Mouse (Mus musculus) CH12.LX (cell line): ENCODE measurements around the gene Rev3l.

Experiments
- BHLHE40 ChIP-seq: IDR thresholded peaks from 2 replicates; pipeline ENCODE4 v1.6.1; 2011; ENCODE audit warnings: mild to moderate bottlenecking, low read depth, low read length, improper control_type of control experiment
- CTCF ChIP-seq, 2 experiments: IDR thresholded peaks in 1 of 2; conservative IDR thresholded peaks in 1 of 2; 2 replicates each; pipeline ENCODE4 v1.5.1; 2011 to 2012; ENCODE audit warnings: low read depth in 2 of 2, low read length in 2 of 2, improper control_type of control experiment in 1 of 2, inconsistent platforms in 1 of 2, mild to moderate bottlenecking in 1 of 2, moderate library complexity in 1 of 2
- EP300 ChIP-seq: IDR thresholded peaks from 2 replicates; pipeline ENCODE4 v1.6.1; 2011; ENCODE audit warnings: low read length, improper control_type of control experiment
- HCFC1 ChIP-seq: IDR thresholded peaks from 2 replicates; pipeline ENCODE4 v1.6.1; 2012; ENCODE audit warnings: low read depth, mild to moderate bottlenecking, inconsistent platforms, low read length, improper control_type of control experiment
- JUND ChIP-seq: conservative IDR thresholded peaks from 2 replicates; pipeline ENCODE4 v1.6.1; 2011; ENCODE audit warnings: low read depth, low read length, improper control_type of control experiment
- MYC ChIP-seq: IDR thresholded peaks from 2 replicates; pipeline ENCODE4 v1.6.1; 2011; ENCODE audit warnings: low read depth, mild to moderate bottlenecking, improper control_type of control experiment, low read length
- POLR2A ChIP-seq: IDR thresholded peaks from 2 replicates; pipeline ENCODE4 v1.6.1; 2011; ENCODE audit warnings: low read depth, mild to moderate bottlenecking, improper control_type of control experiment, low read length
- POLR2AphosphoS2 ChIP-seq: IDR thresholded peaks from 2 replicates; pipeline ENCODE4 v1.6.1; 2011; ENCODE audit warnings: low read depth, low read length, improper control_type of control experiment
- SIN3A ChIP-seq: IDR thresholded peaks from 2 replicates; pipeline ENCODE4 v1.6.1; 2012; ENCODE audit warnings: low read length, improper control_type of control experiment, inconsistent platforms
- TBP ChIP-seq: conservative IDR thresholded peaks from 2 replicates; pipeline ENCODE4 v1.6.1; 2011; ENCODE audit warnings: low read depth, low read length, improper control_type of control experiment
- UBTF ChIP-seq: IDR thresholded peaks from 2 replicates; pipeline ENCODE4 v1.6.1; 2012; ENCODE audit warnings: low read depth, mild to moderate bottlenecking, inconsistent platforms, low read length, improper control_type of control experiment, moderate library complexity
- USF1 ChIP-seq: IDR thresholded peaks from 2 replicates; pipeline ENCODE4 v1.6.1; 2014; ENCODE audit warnings: low read depth, mild to moderate bottlenecking, inconsistent platforms, low read length, improper control_type of control experiment
- USF2 ChIP-seq: conservative IDR thresholded peaks from 2 replicates; pipeline ENCODE4 v1.6.1; 2011; ENCODE audit warnings: low read depth, low read length, improper control_type of control experiment
- ZC3H11A ChIP-seq: IDR thresholded peaks from 2 replicates; pipeline ENCODE4 v1.6.1; 2012; ENCODE audit warnings: low read depth, mild to moderate bottlenecking, inconsistent platforms, low read length, improper control_type of control experiment

GRCm38 (mm10) chr10:39908768-39909441 is 177.0 kb downstream of the Rev3l start:
- TF ChIP-seq BHLHE40 (no peak), CTCF (conservative IDR thresholded peaks at IDR 0.05 in 1 of 2, IDR thresholded peaks at IDR 0.05 in 1 of 2; ENCODE audit: low read depth in 2 of 2, low read length in 2 of 2) (no peak), POLR2A (no peak), EP300 (no peak), HCFC1 (no peak), TBP (no peak), UBTF (no peak), MYC (no peak), USF1 (no peak), POLR2AphosphoS2 (no peak), JUND (no peak), ZC3H11A (no peak), USF2 (no peak), SIN3A (no peak)
